Mouse (Mus musculus) spleen, adult 2 months (tissue): Measurements from ENCODE around the gene Fbxo30. TPM values are rescaled to one million over a fixed set of nuclear protein-coding genes. Genes with fewer than 3 reads are reported as not detected.

ENCODE experiments used
- DNase-seq, 2 experiments: peaks; one replicate each; pipeline versions ENCODE4 v3.0.0 to v3.0.0-alpha.2; 2012 to 2021; ENCODE audit warnings: low spot score in 2 of 2, low read depth in 1 of 2
- H3K27ac ChIP-seq: fragments of 200-500 bp; 2 replicates; pipeline ENCODE4 v1.5.1; 2012; ENCODE audit warnings: low read length, inconsistent platforms; ENCODE audit not compliant: insufficient read depth
- H3K27me3 ChIP-seq: fragments of 200-500 bp; 2 replicates; pipeline ENCODE4 v1.6.1; 2012; ENCODE audit warnings: mild to moderate bottlenecking, moderate library complexity, low read length, inconsistent platforms; ENCODE audit not compliant: control insufficient read depth, insufficient read depth
- H3K36me3 ChIP-seq: fragments of 200-500 bp; 2 replicates; pipeline ENCODE4 v1.6.1; 2012; ENCODE audit warnings: mild to moderate bottlenecking, low read length, inconsistent platforms; ENCODE audit not compliant: control insufficient read depth, insufficient read depth
- H3K4me1 ChIP-seq: fragments of 200-500 bp; 2 replicates; pipeline ENCODE4 v1.6.1; 2011; ENCODE audit warnings: inconsistent platforms; ENCODE audit not compliant: control insufficient read depth, insufficient read depth, insufficient read length
- H3K4me3 ChIP-seq: fragments of 200-500 bp; 2 replicates; pipeline ENCODE4 v1.5.1; 2011; ENCODE audit warnings: mild to moderate bottlenecking, inconsistent platforms; ENCODE audit not compliant: insufficient read depth, insufficient read length; ENCODE audit errors: extremely low read depth
- CTCF ChIP-seq: fragments of 200-500 bp; IDR thresholded peaks from 2 replicates; pipeline ENCODE4 v1.5.1; 2011; ENCODE audit warnings: mild to moderate bottlenecking, inconsistent platforms; ENCODE audit not compliant: insufficient read depth, insufficient read length, insufficient replicate concordance; ENCODE audit errors: extremely low read depth
- POLR2A ChIP-seq: fragments of 200-500 bp; IDR thresholded peaks from 2 replicates; pipeline ENCODE4 v1.6.1; 2011; ENCODE audit warnings: low read depth, low read length, inconsistent platforms
- WGBS: fragments of 180-500 bp; shearing (Covaris S2); methylation state at CpG from one replicate; pipeline ENCODE4 v1.1.7; 2018; 5-methylcytosine and 5-hydroxymethylcytosine counted together
- polyA plus RNA-seq: library from polyadenylated mRNA; depleted of rRNA; stranded (reverse); fragments of >200 nt; gene quantifications from 2 replicates; pipeline ENCODE4 v1.2.3, GENCODE M21; 2012

Gene Fbxo30
- polyA plus RNA-seq, 1 experiment = 2.6 TPM

DNA sequence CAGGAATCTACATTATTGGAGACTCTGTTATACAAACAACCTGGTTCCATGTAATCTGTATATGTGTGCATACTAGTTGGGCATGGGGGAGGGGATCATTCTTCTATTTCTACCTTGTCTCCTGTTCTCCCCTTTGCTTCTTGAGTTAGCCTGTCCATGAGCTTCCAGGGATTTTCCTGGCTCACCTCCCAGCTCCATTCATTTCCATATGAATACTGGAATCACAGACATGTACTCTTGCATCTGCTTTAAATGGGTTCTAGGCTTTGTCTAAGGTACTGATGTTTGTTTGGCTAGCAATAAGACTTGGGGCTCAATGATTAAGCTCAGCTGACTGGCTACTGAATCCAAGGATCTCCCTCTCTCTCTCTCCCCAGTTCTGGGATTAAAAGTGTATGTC is 12.0 kb upstream of the Fbxo30 start:
- TF ChIP-seq CTCF (no peak), POLR2A (no peak)
- Histone ChIP-seq H3K27ac (no peak overlapping the region), H3K4me3 (no peak overlapping the region), H3K4me1 (no peaks in the 10 kb centered on the region), H3K36me3 (no peaks in the 10 kb centered on the region), H3K27me3 (no peaks in the 10 kb centered on the region)
- no peak for DNase-seq

DNA sequence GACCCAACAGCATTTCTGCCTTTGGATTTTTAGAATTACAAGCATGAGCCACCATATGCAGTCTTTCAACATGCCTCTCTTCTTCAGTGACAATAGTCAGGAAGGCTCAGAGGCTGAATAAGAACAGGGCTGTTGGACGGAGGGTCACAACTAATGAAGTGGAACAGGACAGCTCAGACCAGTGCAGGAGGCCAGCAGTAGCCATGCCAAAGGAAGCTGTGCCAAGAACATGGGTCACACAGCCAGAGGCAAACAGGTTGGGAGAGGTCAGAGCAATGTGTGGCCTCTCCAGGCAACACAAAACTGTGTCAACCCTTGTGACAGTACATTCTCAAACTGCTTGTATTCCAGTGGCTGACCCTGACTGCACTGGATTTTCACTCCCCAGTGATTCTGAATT is 6.7 kb upstream of the Fbxo30 start:
- H3K4me3 ChIP-seq = no peak overlapping the region
- no peak for TF ChIP-seq CTCF
- H3K4me1 ChIP-seq = no peaks in the 10 kb centered on the region
- 87% methylated on average over 1 of the region's 1 CpGs for WGBS
- no peak overlapping the region for H3K27ac ChIP-seq
- H3K27me3 ChIP-seq = no peaks in the 10 kb centered on the region
- no peak for DNase-seq
- H3K36me3 ChIP-seq = no peaks in the 10 kb centered on the region

DNA sequence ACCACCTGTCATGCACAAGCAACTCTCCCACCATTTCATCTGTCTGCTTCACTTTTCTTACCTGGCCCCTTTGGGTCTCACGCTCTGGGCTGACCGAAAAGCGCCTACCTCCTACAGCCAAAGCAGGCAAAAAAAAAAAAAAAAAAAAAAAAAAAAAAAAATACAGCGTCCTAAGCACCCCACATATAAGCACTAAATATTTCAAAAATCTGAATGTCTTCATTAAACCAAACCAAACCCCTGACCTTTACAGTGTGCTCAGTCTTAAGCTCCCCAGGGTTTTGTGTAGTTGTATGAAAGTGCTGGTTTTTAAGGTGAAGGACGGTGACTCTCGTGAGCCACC is 924 bp upstream of the Fbxo30 start:
- Histone ChIP-seq H3K27me3 (peaks cover 9% of the 10 kb centered on the region; the same call in 1 of the 2 replicates), H3K4me1 (no peaks in the 10 kb centered on the region), H3K27ac (peak overlapping the region; percentile 99), H3K36me3 (no peaks in the 10 kb centered on the region), H3K4me3 (peak overlapping the region; percentile 98)
- DNase-seq = no peak
- no peak for TF ChIP-seq CTCF
- no peak for TF ChIP-seq POLR2A
- 9% methylated on average over 6 of the region's 6 CpGs for WGBS

DNA sequence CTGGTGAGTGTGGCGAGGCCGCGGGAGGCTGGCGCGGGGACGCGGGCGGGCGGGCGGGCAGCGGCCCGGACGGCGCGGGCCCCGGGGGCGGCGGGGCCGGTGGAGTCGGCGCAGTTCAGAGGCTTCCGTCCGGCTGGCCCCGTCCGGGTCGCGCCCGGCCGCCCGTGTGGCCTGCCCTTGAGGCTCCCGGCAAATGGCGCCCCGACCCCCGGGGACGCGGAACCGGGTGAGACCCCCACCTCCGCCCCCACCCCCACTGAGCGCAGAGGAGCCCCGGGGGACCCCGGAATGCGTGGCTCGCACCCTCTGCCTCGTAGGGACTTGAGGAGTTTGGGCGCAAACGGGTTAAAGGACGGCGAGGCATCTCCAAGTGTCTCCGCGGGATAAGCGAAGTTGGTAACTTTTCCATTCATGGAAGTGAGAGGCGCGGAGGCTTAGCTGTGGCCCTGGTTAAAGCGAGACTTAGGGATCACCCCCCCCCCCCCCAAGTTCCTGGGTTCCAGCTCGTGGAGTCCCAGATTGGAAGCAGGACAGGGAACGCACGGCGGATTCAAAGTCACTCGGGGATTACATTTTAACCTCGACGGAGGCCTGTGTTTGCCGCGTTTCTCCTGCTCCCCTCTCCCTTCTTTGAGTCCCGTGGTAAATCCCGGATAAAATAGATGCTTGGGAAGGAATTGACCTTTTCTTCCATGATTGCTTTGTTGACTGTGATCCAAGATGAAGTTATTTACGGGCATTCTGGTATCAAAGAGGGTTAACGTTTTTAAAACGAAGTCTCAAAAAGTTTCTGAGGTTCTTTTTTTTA is 572 bp downstream of the Fbxo30 start:
- peak overlapping the region; percentile 98 for H3K4me3 ChIP-seq
- peaks cover 9% of the 10 kb centered on the region; the same call in 1 of the 2 replicates for H3K27me3 ChIP-seq
- no peaks in the 10 kb centered on the region for H3K36me3 ChIP-seq
- 2% methylated on average over 62 of the region's 68 CpGs for WGBS
- H3K4me1 ChIP-seq = no peaks in the 10 kb centered on the region
- TF ChIP-seq CTCF (no peak), POLR2A (no peak)
- peak in 1 of 2 experiments; percentile 10 for DNase-seq
- peak overlapping the region; percentile 50 for H3K27ac ChIP-seq

DNA sequence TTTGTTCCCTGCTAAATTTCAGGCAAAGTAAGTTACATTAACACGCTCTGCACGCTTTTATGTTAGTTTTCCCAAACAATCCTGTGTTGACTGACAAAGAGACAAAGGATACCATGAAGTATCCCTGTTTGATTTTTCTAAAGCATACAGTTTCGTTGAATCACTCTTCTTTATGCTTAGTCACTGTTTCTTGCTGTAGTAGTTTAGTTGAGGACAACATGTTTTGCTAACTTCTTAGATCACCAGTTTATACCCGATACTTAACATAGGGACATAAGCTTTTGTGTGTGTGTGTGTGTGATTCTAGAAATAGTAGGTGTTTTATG is 1.1 kb downstream of the Fbxo30 start:
- Histone ChIP-seq H3K4me1 (no peaks in the 10 kb centered on the region), H3K36me3 (no peaks in the 10 kb centered on the region), H3K4me3 (peak overlapping the region; percentile 4; the same call in 1 of the 2 replicates), H3K27me3 (peaks cover 9% of the 10 kb centered on the region; the same call in 1 of the 2 replicates), H3K27ac (no peak overlapping the region)
- no peak for TF ChIP-seq CTCF
- no peak for TF ChIP-seq POLR2A
- DNase-seq = no peak
- WGBS = 27% methylated on average over 4 of the region's 4 CpGs

DNA sequence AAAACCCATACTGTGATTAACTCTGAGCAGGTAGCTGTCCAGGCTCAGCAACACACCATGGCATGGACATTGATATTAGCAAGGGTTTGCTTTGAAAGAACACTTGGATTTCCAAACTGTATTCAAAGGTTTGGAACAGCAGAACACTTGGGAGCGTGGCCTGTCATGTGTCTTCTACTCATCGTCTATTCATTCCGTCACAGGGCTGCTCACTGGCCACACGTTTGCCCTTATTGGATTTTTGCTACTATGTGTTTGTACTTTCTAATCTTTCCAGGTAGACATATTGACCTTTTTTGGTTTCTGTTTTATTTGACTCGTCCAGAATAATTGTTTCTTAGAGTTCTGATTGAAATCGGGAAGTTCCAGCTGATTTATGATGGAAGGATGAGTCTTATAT is 17.3 kb downstream of the Fbxo30 start:
- WGBS = 91% methylated on average over 6 of the region's 6 CpGs
- H3K4me3 ChIP-seq = no peak overlapping the region
- H3K4me1 ChIP-seq = no peaks in the 10 kb centered on the region
- DNase-seq = no peak
- no peak overlapping the region for H3K27ac ChIP-seq
- H3K27me3 ChIP-seq = no peaks in the 10 kb centered on the region
- H3K36me3 ChIP-seq = no peaks in the 10 kb centered on the region
- TF ChIP-seq CTCF = no peak
- TF ChIP-seq POLR2A = no peak

DNA sequence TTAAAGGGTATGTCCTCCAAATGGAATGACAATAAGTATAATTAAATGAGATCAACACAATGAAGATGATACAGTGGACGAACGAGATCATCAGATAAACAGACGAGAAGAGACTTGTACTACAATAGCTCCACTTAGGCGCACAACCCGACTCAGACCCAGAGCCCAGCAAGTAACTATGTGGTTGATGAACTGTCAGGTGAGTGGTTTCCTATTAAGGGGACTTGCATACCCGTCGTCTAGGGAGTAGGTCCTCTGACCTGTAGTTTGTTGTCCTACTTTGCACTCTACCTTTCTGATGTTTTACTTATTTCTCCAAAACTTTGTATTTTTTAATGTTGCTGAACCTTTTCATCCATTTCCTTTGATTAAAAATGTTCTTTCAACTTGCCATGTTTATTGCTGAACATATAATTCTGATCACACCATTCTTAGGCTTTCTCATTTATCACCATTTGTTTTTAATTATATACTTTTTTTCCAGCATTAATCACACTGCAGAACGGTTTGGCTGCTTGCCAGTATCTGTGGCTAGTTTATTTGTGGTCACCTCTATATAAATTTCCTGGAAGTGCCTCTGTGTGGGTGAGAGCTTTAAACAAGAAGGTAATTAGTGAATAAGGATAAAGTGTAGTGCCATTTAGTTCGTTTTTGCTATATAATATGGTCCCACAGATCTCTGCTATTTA is 24.4 kb downstream of the Fbxo30 start:
- Histone ChIP-seq H3K4me3 (no peak overlapping the region), H3K27me3 (no peaks in the 10 kb centered on the region), H3K4me1 (no peaks in the 10 kb centered on the region), H3K27ac (no peak overlapping the region), H3K36me3 (no peaks in the 10 kb centered on the region)
- DNase-seq = no peak
- no peak for TF ChIP-seq POLR2A
- TF ChIP-seq CTCF = no peak
- 77% methylated on average over 9 of the region's 9 CpGs for WGBS
